Mouse (Mus musculus): ENCODE data around the gene Sun5.
"Not testable (repeated sequence)": the region's sequence is repeated elsewhere in the genome, so short reads cannot be mapped to it uniquely, and the experiment has no call there.

Gene Sun5

GRCm38 (mm10) chr2:153870984-153871383, at the start of gene Sun5:
Sun5 (minus strand) TSS chr2:153871084.
- no peak for DNase-seq (ENCODE audit: low spot score)

- no peak for DNase-seq (ENCODE audit: low spot score)
These were observed 47.0 kb upstream of the Sun5 start, which contains the start of gene Bpifb3 for GRCm38 (mm10) chr2:153917930-153918329. Bpifb3 (plus strand) TSS chr2:153918230.

- no peak for DNase-seq (ENCODE audit: low spot score)
These were observed 43.3 kb upstream of the Sun5 start for GRCm38 (mm10) chr2:153914151-153914550.

GRCm38 (mm10) chr2:153906626-153907025, 35.7 kb upstream of the Sun5 start:
- no peak for DNase-seq (ENCODE audit: low spot score)

- DNase-seq (ENCODE audit: low spot score) = no peak
These were observed 31.8 kb upstream of the Sun5 start for GRCm38 (mm10) chr2:153902726-153903125.

- DNase-seq (ENCODE audit: low spot score) = no peak
These were observed 29.2 kb upstream of the Sun5 start, which contains the start of gene Bpifb6 for GRCm38 (mm10) chr2:153900088-153900487. Bpifb6 (plus strand) TSS chr2:153900388.

GRCm38 (mm10) chr2:153899111-153899510, 28.2 kb upstream of the Sun5 start:
- no peak for DNase-seq (ENCODE audit: low spot score)

- no peak for DNase-seq (ENCODE audit: low spot score)
These were observed 3.9 kb upstream of the Sun5 start, which contains the start of gene Bpifb2 for GRCm38 (mm10) chr2:153874745-153875144. Bpifb2 (plus strand) TSS chr2:153875045.

- no peak for DNase-seq (ENCODE audit: low spot score)
These were observed 8.9 kb downstream of the Sun5 start for GRCm38 (mm10) chr2:153861960-153862359.

GRCm38 (mm10) chr2:153860715-153861114, 10.2 kb downstream of the Sun5 start:
- no peak for DNase-seq (ENCODE audit: low spot score)

- no peak for DNase-seq (ENCODE audit: low spot score)
These were observed 10.6 kb downstream of the Sun5 start for GRCm38 (mm10) chr2:153860315-153860714.

- DNase-seq (ENCODE audit: low spot score) = no peak
These were observed 11.3 kb downstream of the Sun5 start for GRCm38 (mm10) chr2:153859581-153859980.

GRCm38 (mm10) chr2:153853544-153853943, 17.3 kb downstream of the Sun5 start:
- DNase-seq (ENCODE audit: low spot score) = no peak

- peak; percentile 36 for DNase-seq (ENCODE audit: low spot score)
These were observed 19.9 kb downstream of the Sun5 start for GRCm38 (mm10) chr2:153851030-153851360.

GRCm38 (mm10) chr2:153850351-153851029, 20.4 kb downstream of the Sun5 start:
- DNase-seq (ENCODE audit: low spot score) = no peak

- DNase-seq (ENCODE audit: low spot score) = no peak
These were observed 22.5 kb downstream of the Sun5 start for GRCm38 (mm10) chr2:153848389-153848788.

GRCm38 (mm10) chr2:153842854-153843253, 28.0 kb downstream of the Sun5 start:
- DNase-seq (ENCODE audit: low spot score) = no peak

GRCm38 (mm10) chr2:153833291-153833690, 37.6 kb downstream of the Sun5 start:
- no peak for DNase-seq (ENCODE audit: low spot score)

- DNase-seq (ENCODE audit: low spot score) = no peak
These were observed 42.2 kb downstream of the Sun5 start for GRCm38 (mm10) chr2:153828704-153829103.

GRCm38 (mm10) chr2:153827171-153827830, 43.6 kb downstream of the Sun5 start:
- no peak for DNase-seq (ENCODE audit: low spot score)

GRCm38 (mm10) chr2:153825900-153826299, 45.0 kb downstream of the Sun5 start:
- not testable (repeated sequence) for DNase-seq (ENCODE audit: low spot score)

GRCm38 (mm10) chr2:153824593-153824992, 46.3 kb downstream of the Sun5 start:
- no peak for DNase-seq (ENCODE audit: low spot score)

- no peak for DNase-seq (ENCODE audit: low spot score)
These were observed 48.8 kb downstream of the Sun5 start for GRCm38 (mm10) chr2:153822005-153822543.

Measured in testis, postnatal 14 days (tissue).